Mouse (Mus musculus) ES-Bruce4 (cell line): ENCODE results near the gene Pnpla2.

Experiments
- CTCF ChIP-seq: IDR thresholded peaks from one replicate; pipeline ENCODE4 v1.8.1; 2011; ENCODE audit warnings: low read depth, low read length
- POLR2A ChIP-seq: IDR thresholded peaks from one replicate; pipeline ENCODE4 v1.8.1; 2011; ENCODE audit warnings: low read length; ENCODE audit not compliant: insufficient read depth

DNA sequence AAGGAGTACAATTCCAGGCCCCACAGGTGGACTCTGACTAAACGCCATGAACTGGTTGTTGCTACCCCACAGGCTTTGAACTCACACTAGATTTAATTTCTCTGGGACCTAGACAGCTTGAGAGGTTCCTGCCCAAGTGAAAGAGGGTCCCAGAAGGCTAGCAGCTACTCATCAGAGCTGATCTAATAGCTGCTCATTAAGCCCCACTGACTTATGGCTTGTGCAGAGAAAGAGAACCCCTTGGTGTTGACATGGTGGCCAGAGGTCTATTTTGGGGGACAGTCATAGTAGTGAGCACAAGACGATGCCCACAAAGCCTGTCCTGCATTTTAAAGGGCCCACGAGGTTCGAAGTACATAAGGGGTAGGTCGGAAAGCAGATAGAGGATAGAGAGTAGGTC is 19.2 kb downstream of the Pnpla2 start:
- TF ChIP-seq POLR2A (no peak), CTCF (no peak)
